Mouse (Mus musculus) CH12.LX (cell line): ENCODE data around the gene 2210017I01Rik. TPM values are rescaled to one million over a fixed set of nuclear protein-coding genes. Genes with fewer than 3 reads are reported as not detected.

Source experiments
- DNase-seq: peaks from one replicate; pipeline ENCODE4 v3.0.0-alpha.2; 2013; ENCODE audit errors: extremely low read depth
- H3K27ac ChIP-seq: 2 replicates; pipeline ENCODE4 v1.5.1; 2012; ENCODE audit warnings: low read depth, mild to moderate bottlenecking, control low read depth, moderate library complexity; ENCODE audit not compliant: insufficient read depth
- H3K27me3 ChIP-seq: replicated peaks from 2 replicates; pipeline ENCODE3; 2012; ENCODE audit warnings: inconsistent platforms
- H3K36me3 ChIP-seq, 2 experiments: replicated peaks in 1 of 2; 2 replicates each; pipeline versions ENCODE3 to v1.6.1; 2012; ENCODE audit warnings: inconsistent platforms in 1 of 2, low read length in 1 of 2, mild to moderate bottlenecking in 1 of 2, mixed read lengths in 1 of 2, moderate library complexity in 1 of 2; ENCODE audit not compliant: control insufficient read depth in 1 of 2, insufficient read depth in 1 of 2
- H3K4me1 ChIP-seq, 2 experiments: 2 replicates each; pipeline ENCODE4 v1.6.1; 2012; ENCODE audit warnings: inconsistent platforms in 1 of 2, moderate library complexity in 1 of 2; ENCODE audit not compliant: insufficient read depth in 2 of 2, control insufficient read depth in 1 of 2
- H3K4me2 ChIP-seq: 2 replicates; pipeline ENCODE4 v1.6.1; 2012; ENCODE audit warnings: low read depth, mild to moderate bottlenecking, control low read depth; ENCODE audit not compliant: poor library complexity, insufficient read depth, severe bottlenecking
- H3K4me3 ChIP-seq, 3 experiments: fragments of 150-350 bp in 1 of 3; sonication (generic) in 1 of 3; replicated peaks in 1 of 3; 2 replicates each; pipeline versions ENCODE3 to v1.5.1; 2011 to 2012; ENCODE audit warnings: low read depth in 2 of 3, low read length in 2 of 3, mild to moderate bottlenecking in 2 of 3, moderate library complexity in 2 of 3, control low read depth in 1 of 3, improper control_type of control experiment in 1 of 3, inconsistent platforms in 1 of 3, mixed read lengths in 1 of 3; ENCODE audit not compliant: poor library complexity in 1 of 3
- H3K79me2 ChIP-seq: replicated peaks from 2 replicates; pipeline ENCODE4 v1.6.1; 2012; ENCODE audit warnings: mild to moderate bottlenecking, moderate library complexity; ENCODE audit not compliant: control insufficient read depth, poor library complexity, insufficient read depth, severe bottlenecking; ENCODE audit errors: extremely low read depth
- H3K9ac ChIP-seq: 2 replicates; pipeline ENCODE4 v1.6.1; 2012; ENCODE audit warnings: low read depth, mild to moderate bottlenecking, control low read depth, moderate library complexity; ENCODE audit not compliant: insufficient read depth
- H3K9me3 ChIP-seq: replicated peaks from 2 replicates; pipeline ENCODE3; 2012; ENCODE audit warnings: low read length, inconsistent platforms, mixed read lengths
- CTCF ChIP-seq, 2 experiments: IDR thresholded peaks in 1 of 2; conservative IDR thresholded peaks in 1 of 2; 2 replicates each; pipeline ENCODE4 v1.5.1; 2011 to 2012; ENCODE audit warnings: low read depth in 2 of 2, low read length in 2 of 2, improper control_type of control experiment in 1 of 2, inconsistent platforms in 1 of 2, mild to moderate bottlenecking in 1 of 2, moderate library complexity in 1 of 2
- MYC ChIP-seq: IDR thresholded peaks from 2 replicates; pipeline ENCODE4 v1.6.1; 2011; ENCODE audit warnings: low read depth, mild to moderate bottlenecking, improper control_type of control experiment, low read length
- RAD21 ChIP-seq: IDR thresholded peaks from 2 replicates; pipeline ENCODE4 v1.6.1; 2011; ENCODE audit warnings: low read depth, mild to moderate bottlenecking, low read length, improper control_type of control experiment, moderate library complexity
- SMC3 ChIP-seq: IDR thresholded peaks from 2 replicates; pipeline ENCODE4 v1.6.1; 2011; ENCODE audit warnings: low read depth, low read length, improper control_type of control experiment
- dilution Hi-C: fragments of 300-500 bp; cut with MboI; formaldehyde crosslinking; loops from 2 replicates; pipeline ENCODE4 v1.14.3; 2020; ENCODE audit warnings: low sequenced_read_pairs; ENCODE audit not compliant: extremely low pct_unique_long_range_greater_than_20kb, extremely low pct_ligation_motif_present
- in situ Hi-C: fragments of 300-500 bp; cut with MboI; formaldehyde crosslinking; loops from 3 replicates; pipeline ENCODE4 v1.14.3; 2019; ENCODE audit warnings: low sequenced_read_pairs, low pct_ligation_motif_present, low pct_unique_long_range_greater_than_20kb, mixed read lengths
- polyA plus RNA-seq: library from polyadenylated mRNA; unstranded; fragments of >175 nt; gene quantifications from 2 replicates; pipeline ENCODE4 v1.2.1, GENCODE M21; 2012; ENCODE audit warnings: low read depth; ENCODE audit not compliant: insufficient read length
- total RNA-seq, 2 experiments: library from RNA; depleted of rRNA; stranded (reverse); fragments of 300-350 nt in 1 of 2; fragments of >200 nt in 1 of 2; gene quantifications; 2 replicates each; pipeline ENCODE4 v1.2.3; 2012 to 2014

Gene 2210017I01Rik
- total and polyA plus RNA-seq, 3 experiments: not detected

DNA sequence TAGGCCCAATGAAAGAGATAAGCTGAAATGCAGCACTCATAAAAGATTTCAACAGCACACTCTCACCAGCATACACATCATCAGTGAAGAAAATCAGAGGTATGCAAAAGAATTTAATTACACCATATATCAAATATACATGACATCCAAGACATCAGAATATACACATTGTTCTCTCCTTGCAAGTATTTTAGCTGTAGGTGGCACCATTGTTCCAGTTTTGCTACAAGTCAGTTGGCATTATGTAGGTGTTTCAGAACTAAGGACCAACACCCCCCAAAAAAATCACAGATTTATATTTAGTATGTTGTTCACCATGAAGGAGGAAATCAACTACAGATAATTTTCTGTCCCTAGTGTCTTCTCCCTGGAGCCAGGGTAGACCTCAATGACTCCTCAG lies 41.9 kb downstream of the 2210017I01Rik start:
- no peak for TF ChIP-seq MYC
- TF ChIP-seq CTCF (conservative IDR thresholded peaks at IDR 0.05 in 1 of 2, IDR thresholded peaks at IDR 0.05 in 1 of 2; ENCODE audit: low read depth in 2 of 2, low read length in 2 of 2): peak in 1 of 2 experiments; percentile 33; a peak in 2 of 4 replicates
- 0 out of 2 replicates have a peak, but pooled peaks have one; percentile 3 for TF ChIP-seq SMC3
- TF ChIP-seq RAD21: peak; percentile 47
- Histone ChIP-seq H3K79me2 (no peaks in the 10 kb centered on the region), H3K9me3 (no peaks in the 10 kb centered on the region), H3K27me3 (no peaks in the 10 kb centered on the region), H3K9ac (no peak overlapping the region), H3K27ac (no peak overlapping the region), H3K4me3 (no peak overlapping the region), H3K4me1 (no peaks in the 10 kb centered on the region), H3K4me2 (no peak overlapping the region), H3K36me3 (no peaks in the 10 kb centered on the region)
- peak; percentile 12 for DNase-seq
- dilution Hi-C loops: no loop called here
- in situ Hi-C loops: no loop called here

Other genes starting within 250 kb of the 2210017I01Rik start
Only the 20 nearest of the 29 such genes appear.
- gene Sprr2k, start 174.9 kb downstream of the 2210017I01Rik start, total RNA-seq (2012; rRNA removed): not detected in 2 replicates
- not detected in 2 replicates for gene Sprr2k, start 174.9 kb downstream of the 2210017I01Rik start, total RNA-seq (2014; rRNA removed)
- not detected in 2 replicates for gene Sprr2k, start 174.9 kb downstream of the 2210017I01Rik start, polyA plus RNA-seq
- gene Sprr1b, start 168.7 kb downstream of the 2210017I01Rik start, total RNA-seq (2012; rRNA removed): not detected in 2 replicates
- not detected in 2 replicates for gene Sprr1b, start 168.7 kb downstream of the 2210017I01Rik start, total RNA-seq (2014; rRNA removed)
- gene Sprr1b, start 168.7 kb downstream of the 2210017I01Rik start, polyA plus RNA-seq: not detected in 2 replicates
- not detected in 2 replicates for gene Sprr3, start 148.8 kb downstream of the 2210017I01Rik start, total RNA-seq (2012; rRNA removed)
- not detected in 2 replicates for gene Sprr3, start 148.8 kb downstream of the 2210017I01Rik start, total RNA-seq (2014; rRNA removed)
- gene Sprr3, start 148.8 kb downstream of the 2210017I01Rik start, polyA plus RNA-seq: not detected in 2 replicates
- not detected in 2 replicates for gene Sprr1a, start 121.6 kb downstream of the 2210017I01Rik start, total RNA-seq (2012; rRNA removed)
- gene Sprr1a, start 121.6 kb downstream of the 2210017I01Rik start, total RNA-seq (2014; rRNA removed): not detected in 2 replicates
- not detected in 2 replicates for gene Sprr1a, start 121.6 kb downstream of the 2210017I01Rik start, polyA plus RNA-seq
- not detected in 2 replicates for gene Sprr4, start 107.0 kb downstream of the 2210017I01Rik start, total RNA-seq (2012; rRNA removed)
- gene Sprr4, start 107.0 kb downstream of the 2210017I01Rik start, total RNA-seq (2014; rRNA removed): not detected in 2 replicates
- gene Sprr4, start 107.0 kb downstream of the 2210017I01Rik start, polyA plus RNA-seq: not detected in 2 replicates
- not detected in 2 replicates for gene 2310046K23Rik, start 73.0 kb downstream of the 2210017I01Rik start, total RNA-seq (2012; rRNA removed)
- gene 2310046K23Rik, start 73.0 kb downstream of the 2210017I01Rik start, total RNA-seq (2014; rRNA removed): not detected in 2 replicates
- gene 2310046K23Rik, start 73.0 kb downstream of the 2210017I01Rik start, polyA plus RNA-seq: not detected in 2 replicates
- 0.04 TPM in 1 of 2 replicates, not detected in the other for gene Ivl, start 33.8 kb downstream of the 2210017I01Rik start, total RNA-seq (2012; rRNA removed)
- 0.30 and 0.31 TPM in 2 replicates for gene Ivl, start 33.8 kb downstream of the 2210017I01Rik start, total RNA-seq (2014; rRNA removed)
- gene Ivl, start 33.8 kb downstream of the 2210017I01Rik start, polyA plus RNA-seq: 0.38 and 0.44 TPM in 2 replicates
- gene Smcp, start 18.5 kb downstream of the 2210017I01Rik start, total RNA-seq (2012; rRNA removed): not detected in 2 replicates
- gene Smcp, start 18.5 kb downstream of the 2210017I01Rik start, total RNA-seq (2014; rRNA removed): not detected in 2 replicates
- not detected in 2 replicates for gene Smcp, start 18.5 kb downstream of the 2210017I01Rik start, polyA plus RNA-seq
- gene Lce6a, start 14.2 kb upstream of the 2210017I01Rik start, total RNA-seq (2012; rRNA removed): not detected in 2 replicates
- not detected in 2 replicates for gene Lce6a, start 14.2 kb upstream of the 2210017I01Rik start, total RNA-seq (2014; rRNA removed)
- not detected in 2 replicates for gene Lce6a, start 14.2 kb upstream of the 2210017I01Rik start, polyA plus RNA-seq
- gene Lce1a1, start 40.8 kb upstream of the 2210017I01Rik start, total RNA-seq (2012; rRNA removed): not detected in 2 replicates
- gene Lce1a1, start 40.8 kb upstream of the 2210017I01Rik start, total RNA-seq (2014; rRNA removed): not detected in 2 replicates
- not detected in 2 replicates for gene Lce1a1, start 40.8 kb upstream of the 2210017I01Rik start, polyA plus RNA-seq
- not detected in 2 replicates for gene Lce1b, start 49.4 kb upstream of the 2210017I01Rik start, total RNA-seq (2012; rRNA removed)
- not detected in 2 replicates for gene Lce1b, start 49.4 kb upstream of the 2210017I01Rik start, total RNA-seq (2014; rRNA removed)
- not detected in 2 replicates for gene Lce1b, start 49.4 kb upstream of the 2210017I01Rik start, polyA plus RNA-seq
- gene Lce1a2, start 62.8 kb upstream of the 2210017I01Rik start, total RNA-seq (2012; rRNA removed): not detected in 2 replicates
- gene Lce1a2, start 62.8 kb upstream of the 2210017I01Rik start, total RNA-seq (2014; rRNA removed): not detected in 2 replicates
- not detected in 2 replicates for gene Lce1a2, start 62.8 kb upstream of the 2210017I01Rik start, polyA plus RNA-seq
- not detected in 2 replicates for gene Lce1c, start 71.8 kb upstream of the 2210017I01Rik start, total RNA-seq (2012; rRNA removed)
- not detected in 2 replicates for gene Lce1c, start 71.8 kb upstream of the 2210017I01Rik start, total RNA-seq (2014; rRNA removed)
- gene Lce1c, start 71.8 kb upstream of the 2210017I01Rik start, polyA plus RNA-seq: not detected in 2 replicates
- gene Lce1d, start 79.7 kb upstream of the 2210017I01Rik start, total RNA-seq (2012; rRNA removed): not detected in 2 replicates
- gene Lce1d, start 79.7 kb upstream of the 2210017I01Rik start, total RNA-seq (2014; rRNA removed): not detected in 2 replicates
- not detected in 2 replicates for gene Lce1d, start 79.7 kb upstream of the 2210017I01Rik start, polyA plus RNA-seq
- not detected in 2 replicates for gene Lce1e, start 101.6 kb upstream of the 2210017I01Rik start, total RNA-seq (2012; rRNA removed)
- not detected in 2 replicates for gene Lce1e, start 101.6 kb upstream of the 2210017I01Rik start, total RNA-seq (2014; rRNA removed)
- gene Lce1e, start 101.6 kb upstream of the 2210017I01Rik start, polyA plus RNA-seq: not detected in 2 replicates
- not detected in 2 replicates for gene Lce1f, start 112.9 kb upstream of the 2210017I01Rik start, total RNA-seq (2012; rRNA removed)
- gene Lce1f, start 112.9 kb upstream of the 2210017I01Rik start, total RNA-seq (2014; rRNA removed): not detected in 2 replicates
- not detected in 2 replicates for gene Lce1f, start 112.9 kb upstream of the 2210017I01Rik start, polyA plus RNA-seq
- not detected in 2 replicates for gene Gm38119, start 131.6 kb upstream of the 2210017I01Rik start, total RNA-seq (2012; rRNA removed)
- gene Gm38119, start 131.6 kb upstream of the 2210017I01Rik start, total RNA-seq (2014; rRNA removed): not detected in 2 replicates
- not detected in 2 replicates for gene Gm38119, start 131.6 kb upstream of the 2210017I01Rik start, polyA plus RNA-seq
- not detected in 2 replicates for gene Lce1g, start 144.8 kb upstream of the 2210017I01Rik start, total RNA-seq (2012; rRNA removed)
- gene Lce1g, start 144.8 kb upstream of the 2210017I01Rik start, total RNA-seq (2014; rRNA removed): not detected in 2 replicates
- not detected in 2 replicates for gene Lce1g, start 144.8 kb upstream of the 2210017I01Rik start, polyA plus RNA-seq
- not detected in 2 replicates for gene Lce1h, start 157.6 kb upstream of the 2210017I01Rik start, total RNA-seq (2012; rRNA removed)
- not detected in 2 replicates for gene Lce1h, start 157.6 kb upstream of the 2210017I01Rik start, total RNA-seq (2014; rRNA removed)
- not detected in 2 replicates for gene Lce1h, start 157.6 kb upstream of the 2210017I01Rik start, polyA plus RNA-seq
- gene Lce1i, start 171.4 kb upstream of the 2210017I01Rik start, total RNA-seq (2012; rRNA removed): not detected in 2 replicates
- not detected in 2 replicates for gene Lce1i, start 171.4 kb upstream of the 2210017I01Rik start, total RNA-seq (2014; rRNA removed)
- gene Lce1i, start 171.4 kb upstream of the 2210017I01Rik start, polyA plus RNA-seq: not detected in 2 replicates